Mouse (Mus musculus) midbrain, embryonic 16.5 days (tissue): ENCODE data around the gene Chka. TPM values are rescaled to one million over a fixed set of nuclear protein-coding genes. Genes with fewer than 3 reads are reported as not detected.

Experiments
- ATAC-seq: fragments of 200-750 bp; cut with Nextera tagmentation; 2 replicates; pipeline ENCODE4 v1.8.0; 2017; ENCODE audit warnings: moderate TSS enrichment
- H3K27ac ChIP-seq: fragments of 300-500 bp; sonication (generic); 2 replicates; pipeline ENCODE4 v1.5.1; 2014; ENCODE audit warnings: mild to moderate bottlenecking, low read length, mixed read lengths
- H3K27me3 ChIP-seq: fragments of 300-500 bp; sonication (generic); 2 replicates; pipeline ENCODE4 v1.6.1; 2014; ENCODE audit warnings: low read depth, low read length, mixed read lengths; ENCODE audit not compliant: control insufficient read depth, insufficient read depth
- H3K36me3 ChIP-seq: fragments of 300-500 bp; sonication (generic); 2 replicates; pipeline ENCODE4 v1.6.1; 2014; ENCODE audit warnings: mild to moderate bottlenecking, low read length, moderate library complexity, mixed read lengths; ENCODE audit not compliant: control insufficient read depth, insufficient read depth
- H3K4me1 ChIP-seq: fragments of 300-500 bp; sonication (generic); 2 replicates; pipeline ENCODE4 v1.6.1; 2014; ENCODE audit warnings: mild to moderate bottlenecking, low read length, mixed read lengths; ENCODE audit not compliant: control insufficient read depth, insufficient read depth
- H3K4me2 ChIP-seq: fragments of 300-500 bp; sonication (generic); 2 replicates; pipeline ENCODE4 v1.6.1; 2014; ENCODE audit warnings: mild to moderate bottlenecking, low read length, mixed read lengths
- H3K4me3 ChIP-seq: fragments of 300-500 bp; sonication (generic); 2 replicates; pipeline ENCODE4 v1.5.1; 2014; ENCODE audit warnings: low read depth, mild to moderate bottlenecking, low read length, moderate library complexity, mixed read lengths
- H3K9ac ChIP-seq: fragments of 300-500 bp; sonication (generic); 2 replicates; pipeline ENCODE4 v1.6.1; 2014; ENCODE audit warnings: low read depth, low read length, mixed read lengths
- H3K9me3 ChIP-seq: fragments of 300-500 bp; sonication (generic); replicated peaks from 2 replicates; pipeline ENCODE4 v1.6.1; 2014; ENCODE audit warnings: mild to moderate bottlenecking, low read length, mixed read lengths; ENCODE audit not compliant: control insufficient read depth, poor library complexity, severe bottlenecking
- WGBS: fragments of 180-500 bp; shearing (Covaris S2); extraction: QIAGEN DNeasy Blood & Tissue Kit; methylation state at CpG from one replicate; pipeline ENCODE4 v1.1.7; 2014; 5-methylcytosine and 5-hydroxymethylcytosine counted together
- polyA plus RNA-seq: library from polyadenylated mRNA; unstranded; fragments of >200 nt; fragmentation: Nextera tagmentation; extraction: Ambion mirVana; gene quantifications from 2 replicates; pipeline ENCODE4 v1.2.1, GENCODE M21; 2015

Gene Chka
- polyA plus RNA-seq, 1 experiment from 2014 or later, result 56.1 TPM

- H3K4me3 ChIP-seq, result no peak overlapping the region
- WGBS, result 82% methylated on average over 7 of the region's 7 CpGs
- H3K4me2 ChIP-seq, result no peak overlapping the region
- H3K27ac ChIP-seq, result no peak overlapping the region
- no peak overlapping the region for H3K9ac ChIP-seq
- H3K9me3 ChIP-seq, result no peaks in the 10 kb centered on the region
- no peaks in the 10 kb centered on the region for H3K36me3 ChIP-seq
- no peaks in the 10 kb centered on the region for H3K4me1 ChIP-seq
- ATAC-seq, result no peak
- H3K27me3 ChIP-seq, result peaks cover 3% of the 10 kb centered on the region
These were observed 90.7 kb downstream of the Chka start for GRCm38 (mm10) chr19:3942315-3942714.

DNA sequence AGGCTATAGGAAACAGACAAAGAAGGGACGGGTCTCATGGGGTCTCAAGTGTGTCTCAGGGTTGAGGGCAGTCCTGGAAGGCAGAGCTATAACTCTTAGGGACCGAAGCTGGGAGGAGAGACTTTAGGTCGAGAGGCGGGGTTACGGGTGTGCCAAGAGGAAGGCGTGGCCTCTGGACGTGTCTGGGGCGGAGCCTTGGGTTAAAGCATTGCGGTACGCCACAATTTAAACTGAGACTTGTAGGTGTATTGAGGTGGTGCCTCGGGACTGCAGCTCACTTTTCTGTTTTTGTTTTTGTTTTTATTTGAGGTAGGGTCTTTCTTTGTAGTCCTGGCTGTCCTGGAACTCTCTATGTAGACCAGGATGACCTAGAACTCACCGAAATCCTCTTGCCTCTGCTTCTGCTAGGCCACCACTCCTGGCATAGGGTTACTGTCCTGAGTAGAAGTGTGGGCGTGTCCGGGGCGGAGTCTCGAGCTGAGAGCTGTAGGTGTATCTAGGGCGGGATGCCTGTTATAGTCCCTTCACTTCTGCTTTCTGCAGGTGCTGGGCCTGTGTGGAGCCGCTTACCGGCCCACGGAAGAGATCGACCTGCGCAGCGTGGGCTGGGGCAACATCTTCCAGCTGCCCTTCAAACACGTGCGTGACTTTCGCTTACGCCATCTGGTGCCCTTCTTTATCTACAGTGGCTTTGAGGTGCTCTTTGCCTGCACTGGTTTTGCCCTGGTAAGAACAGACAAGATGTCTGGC lies 91.6 kb downstream of the Chka start:
- Histone ChIP-seq H3K9ac (no peak overlapping the region), H3K27ac (no peak overlapping the region), H3K4me1 (no peaks in the 10 kb centered on the region), H3K27me3 (peaks cover 3% of the 10 kb centered on the region), H3K4me3 (no peak overlapping the region), H3K36me3 (no peaks in the 10 kb centered on the region), H3K9me3 (no peaks in the 10 kb centered on the region), H3K4me2 (no peak overlapping the region)
- no peak for ATAC-seq
- 25% methylated on average over 27 of the region's 27 CpGs for WGBS

Other genes with a start within 250 kb of the Chka start
- 0.89 and 0.92 TPM in 2 replicates for gene Lrp5, start 165.2 kb upstream of the Chka start, polyA plus RNA-seq
- gene 1810055G02Rik, start 143.5 kb upstream of the Chka start, polyA plus RNA-seq, result 33.3 and 33.4 TPM in 2 replicates
- 50.3 and 59.6 TPM in 2 replicates for gene Kmt5b, start 84.4 kb upstream of the Chka start, polyA plus RNA-seq
- gene Tcirg1, start 55.4 kb downstream of the Chka start, polyA plus RNA-seq, result 12.5 and 12.6 TPM in 2 replicates
- gene Ndufs8, start 61.0 kb downstream of the Chka start, polyA plus RNA-seq, result 229 and 245 TPM in 2 replicates
- gene Aldh3b1, start 78.0 kb downstream of the Chka start, polyA plus RNA-seq, result 1.8 and 2.0 TPM in 2 replicates
- gene Unc93b1, start 83.4 kb downstream of the Chka start, polyA plus RNA-seq, result 9.7 and 9.9 TPM in 2 replicates
- not detected in 2 replicates for gene Aldh3b3, start 106.9 kb downstream of the Chka start, polyA plus RNA-seq
- gene Aldh3b2, start 120.6 kb downstream of the Chka start, polyA plus RNA-seq, result 0.60 and 0.82 TPM in 2 replicates
- gene Acy3, start 134.8 kb downstream of the Chka start, polyA plus RNA-seq, result 1.0 and 1.8 TPM in 2 replicates
- gene Tbx10, start 141.0 kb downstream of the Chka start, polyA plus RNA-seq, result not detected in 2 replicates
- gene Nudt8, start 148.8 kb downstream of the Chka start, polyA plus RNA-seq, result 24.5 and 28.8 TPM in 2 replicates
- 6.4 and 6.6 TPM in 2 replicates for gene Gm49405, start 148.9 kb downstream of the Chka start, polyA plus RNA-seq
- gene Doc2g, start 151.5 kb downstream of the Chka start, polyA plus RNA-seq, result 8.1 and 9.2 TPM in 2 replicates
- gene Ndufv1, start 161.0 kb downstream of the Chka start, polyA plus RNA-seq, result 234 and 247 TPM in 2 replicates
- 534 and 577 TPM in 2 replicates for gene Gstp1, start 186.2 kb downstream of the Chka start, polyA plus RNA-seq
- 1.3 and 5.2 TPM in 2 replicates for gene Gstp2, start 194.2 kb downstream of the Chka start, polyA plus RNA-seq
- not detected in 2 replicates for gene Gstp3, start 207.8 kb downstream of the Chka start, polyA plus RNA-seq
- 0.44 TPM in 1 of 2 replicates, not detected in the other for gene Cabp2, start 229.8 kb downstream of the Chka start, polyA plus RNA-seq
- 83.1 and 83.2 TPM in 2 replicates for gene Cdk2ap2, start 245.4 kb downstream of the Chka start, polyA plus RNA-seq
- gene Pitpnm1, start 248.2 kb downstream of the Chka start, polyA plus RNA-seq, result 105 and 113 TPM in 2 replicates